Mouse (Mus musculus) granulocyte monocyte progenitor cell, adult 5-6 weeks (primary cell): ENCODE measurements around the gene Rnf5. TPM values are rescaled to one million over a fixed set of nuclear protein-coding genes. Genes with fewer than 3 reads are reported as not detected.
A peak's percentile ranks its signal among the peaks of the same experiment; 100 is the strongest.

ENCODE experiments used
- ATAC-seq: replicated peaks from 2 replicates; pipeline ENCODE4 v1.8.0; 2016; ENCODE audit warnings: mild to moderate bottlenecking, moderate TSS enrichment, inconsistent platforms; ENCODE audit not compliant: poor library complexity, severe bottlenecking
- total RNA-seq, 2 experiments: library from RNA; stranded (forward) in 1 of 2; stranded (reverse) in 1 of 2; fragments of 200-712, 200-1000 nt in 1 of 2; fragments of >200 nt in 1 of 2; fragmentation: Nextera tagmentation in 1 of 2; gene quantifications; 2 replicates each; pipeline ENCODE4 v1.2.3; 2014 to 2017

The Rnf5 gene
- total RNA-seq, 2 experiments from 2014 or later = 15.2 to 64.9 TPM

GRCm38 (mm10) chr17:34559116-34559515 lies 44.4 kb downstream of the Rnf5 start:
- no peak for ATAC-seq

GRCm38 (mm10) chr17:34557411-34557810 lies 46.1 kb downstream of the Rnf5 start:
- ATAC-seq = no peak

- no peak for ATAC-seq
Observed at GRCm38 (mm10) chr17:34556406-34556805, 47.1 kb downstream of the Rnf5 start.

DNA sequence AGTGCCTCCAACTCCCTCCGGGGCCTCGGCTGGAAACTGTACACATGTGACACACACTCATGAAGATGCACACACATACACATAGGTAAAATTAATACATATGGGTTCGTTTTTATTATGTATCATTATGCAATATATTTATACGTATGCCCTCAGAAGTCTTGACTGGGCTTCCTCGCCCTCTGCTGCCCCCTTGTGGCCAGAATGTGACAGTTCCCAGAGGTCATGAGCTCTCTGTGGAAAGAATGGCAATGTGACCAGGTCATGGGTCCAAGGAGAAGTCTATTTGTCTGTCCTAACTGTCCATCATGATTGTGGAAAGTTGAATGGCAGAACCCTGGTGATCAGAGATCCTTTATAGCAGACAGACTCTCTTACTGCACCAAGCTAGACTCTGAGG lies 48.0 kb downstream of the Rnf5 start:
- ATAC-seq = peak; percentile 74

Other genes with a start within 250 kb of the Rnf5 start
- not detected in 2 replicates for gene Btnl2, start 248.9 kb downstream of the Rnf5 start, total RNA-seq (2014; fragmentation: Nextera tagmentation)
- not detected in 2 replicates for gene Btnl2, start 248.9 kb downstream of the Rnf5 start, total RNA-seq (2017)
- not detected in 2 replicates for gene Btnl1, start 226.6 kb downstream of the Rnf5 start, total RNA-seq (2014; fragmentation: Nextera tagmentation)
- not detected in 2 replicates for gene Btnl1, start 226.6 kb downstream of the Rnf5 start, total RNA-seq (2017)
- gene BC051142, start 204.9 kb downstream of the Rnf5 start, total RNA-seq (2014; fragmentation: Nextera tagmentation) = not detected in 2 replicates
- 0.21 TPM in 1 of 2 replicates, not detected in the other for gene BC051142, start 204.9 kb downstream of the Rnf5 start, total RNA-seq (2017)
- gene Btnl4, start 126.4 kb downstream of the Rnf5 start, total RNA-seq (2014; fragmentation: Nextera tagmentation) = not detected in 2 replicates
- not detected in 2 replicates for gene Btnl4, start 126.4 kb downstream of the Rnf5 start, total RNA-seq (2017)
- gene Btnl6, start 86.3 kb downstream of the Rnf5 start, total RNA-seq (2014; fragmentation: Nextera tagmentation) = not detected in 2 replicates
- gene Btnl6, start 86.3 kb downstream of the Rnf5 start, total RNA-seq (2017) = not detected in 2 replicates
- gene Notch4, start 39.4 kb downstream of the Rnf5 start, total RNA-seq (2014; fragmentation: Nextera tagmentation) = 0.17 and 0.43 TPM in 2 replicates
- gene Notch4, start 39.4 kb downstream of the Rnf5 start, total RNA-seq (2017) = 0.31 and 0.52 TPM in 2 replicates
- 64.1 and 75.3 TPM in 2 replicates for gene Gpsm3, start 13.9 kb downstream of the Rnf5 start, total RNA-seq (2014; fragmentation: Nextera tagmentation)
- gene Gpsm3, start 13.9 kb downstream of the Rnf5 start, total RNA-seq (2017) = 11.5 and 23.4 TPM in 2 replicates
- gene Pbx2, start 12.4 kb downstream of the Rnf5 start, total RNA-seq (2014; fragmentation: Nextera tagmentation) = 21.1 and 29.7 TPM in 2 replicates
- 25.1 and 34.4 TPM in 2 replicates for gene Pbx2, start 12.4 kb downstream of the Rnf5 start, total RNA-seq (2017)
- gene Ager, start 5.8 kb downstream of the Rnf5 start, total RNA-seq (2014; fragmentation: Nextera tagmentation) = 1.3 and 1.9 TPM in 2 replicates
- 1.3 and 2.0 TPM in 2 replicates for gene Ager, start 5.8 kb downstream of the Rnf5 start, total RNA-seq (2017)
- gene Agpat1, start 572 bp upstream of the Rnf5 start, total RNA-seq (2014; fragmentation: Nextera tagmentation) = 36.6 and 50.1 TPM in 2 replicates
- 19.1 and 19.3 TPM in 2 replicates for gene Agpat1, start 572 bp upstream of the Rnf5 start, total RNA-seq (2017)
- gene Egfl8, start 12.3 kb upstream of the Rnf5 start, total RNA-seq (2014; fragmentation: Nextera tagmentation) = 2.1 TPM in 1 of 2 replicates, not detected in the other
- not detected in 2 replicates for gene Egfl8, start 12.3 kb upstream of the Rnf5 start, total RNA-seq (2017)
- 41.9 and 45.1 TPM in 2 replicates for gene Ppt2, start 24.8 kb upstream of the Rnf5 start, total RNA-seq (2014; fragmentation: Nextera tagmentation)
- gene Ppt2, start 24.8 kb upstream of the Rnf5 start, total RNA-seq (2017) = 20.4 and 23.3 TPM in 2 replicates
- gene Prrt1, start 25.8 kb upstream of the Rnf5 start, total RNA-seq (2014; fragmentation: Nextera tagmentation) = 0.88 TPM in 1 of 2 replicates, not detected in the other
- not detected in 2 replicates for gene Prrt1, start 25.8 kb upstream of the Rnf5 start, total RNA-seq (2017)
- 2.9 and 10.3 TPM in 2 replicates for gene Fkbpl, start 41.1 kb upstream of the Rnf5 start, total RNA-seq (2014; fragmentation: Nextera tagmentation)
- 12.4 and 21.8 TPM in 2 replicates for gene Fkbpl, start 41.1 kb upstream of the Rnf5 start, total RNA-seq (2017)
- 38.3 and 42.5 TPM in 2 replicates for gene Atf6b, start 43.5 kb upstream of the Rnf5 start, total RNA-seq (2014; fragmentation: Nextera tagmentation)
- gene Atf6b, start 43.5 kb upstream of the Rnf5 start, total RNA-seq (2017) = 31.9 and 44.6 TPM in 2 replicates
- not detected in 2 replicates for gene Tnxb, start 66.8 kb upstream of the Rnf5 start, total RNA-seq (2014; fragmentation: Nextera tagmentation)
- gene Tnxb, start 66.8 kb upstream of the Rnf5 start, total RNA-seq (2017) = not detected in 2 replicates
- gene C4b, start 140.2 kb upstream of the Rnf5 start, total RNA-seq (2014; fragmentation: Nextera tagmentation) = 0.23 TPM in 1 of 2 replicates, not detected in the other
- 0.09 TPM in 1 of 2 replicates, not detected in the other for gene C4b, start 140.2 kb upstream of the Rnf5 start, total RNA-seq (2017)
- gene Cyp21a1, start 200.9 kb upstream of the Rnf5 start, total RNA-seq (2014; fragmentation: Nextera tagmentation) = not detected in 2 replicates
- gene Cyp21a1, start 200.9 kb upstream of the Rnf5 start, total RNA-seq (2017) = not detected in 2 replicates
- 24.0 and 47.6 TPM in 2 replicates for gene Stk19, start 233.3 kb upstream of the Rnf5 start, total RNA-seq (2014; fragmentation: Nextera tagmentation)
- 23.1 and 29.0 TPM in 2 replicates for gene Stk19, start 233.3 kb upstream of the Rnf5 start, total RNA-seq (2017)
- 28.3 and 50.7 TPM in 2 replicates for gene Dxo, start 233.3 kb upstream of the Rnf5 start, total RNA-seq (2014; fragmentation: Nextera tagmentation)
- gene Dxo, start 233.3 kb upstream of the Rnf5 start, total RNA-seq (2017) = 30.2 and 32.1 TPM in 2 replicates
- 31.1 and 48.4 TPM in 2 replicates for gene Skiv2l, start 246.5 kb upstream of the Rnf5 start, total RNA-seq (2014; fragmentation: Nextera tagmentation)
- gene Skiv2l, start 246.5 kb upstream of the Rnf5 start, total RNA-seq (2017) = 29.3 and 43.9 TPM in 2 replicates
- gene Nelfe, start 246.7 kb upstream of the Rnf5 start, total RNA-seq (2014; fragmentation: Nextera tagmentation) = 53.3 and 54.5 TPM in 2 replicates
- gene Nelfe, start 246.7 kb upstream of the Rnf5 start, total RNA-seq (2017) = 37.1 and 57.3 TPM in 2 replicates